Mouse (Mus musculus): ENCODE results near the gene Cep70. TPM values are rescaled to one million over a fixed set of nuclear protein-coding genes. Genes with fewer than 3 reads are reported as not detected.

The Cep70 gene
- total RNA-seq, 4 experiments from 2014 or later: 2.2 to 2.8 (median 2.5) TPM

GRCm38 (mm10) chr9:99319343-99319951, 76.3 kb downstream of the Cep70 start:
- DNase-seq (ENCODE audit: low spot score in 2 of 2): no peak

GRCm38 (mm10) chr9:99320006-99320405, 76.8 kb downstream of the Cep70 start:
- DNase-seq (ENCODE audit: low spot score in 2 of 2): no peak

GRCm38 (mm10) chr9:99325208-99325929, 82.2 kb downstream of the Cep70 start:
- DNase-seq (ENCODE audit: low spot score in 2 of 2): no peak

GRCm38 (mm10) chr9:99325961-99326360, 82.8 kb downstream of the Cep70 start:
- no peak for DNase-seq (ENCODE audit: low spot score in 2 of 2)

- DNase-seq (ENCODE audit: low spot score in 2 of 2): no peak
These were observed 83.7 kb downstream of the Cep70 start for GRCm38 (mm10) chr9:99326881-99327280.

- no peak for DNase-seq (ENCODE audit: low spot score in 2 of 2)
These were observed 93.4 kb downstream of the Cep70 start for GRCm38 (mm10) chr9:99336538-99336937.

- no peak for DNase-seq (ENCODE audit: low spot score in 2 of 2)
These were observed 95.1 kb downstream of the Cep70 start for GRCm38 (mm10) chr9:99338293-99338692.

GRCm38 (mm10) chr9:99339182-99339581, 96.0 kb downstream of the Cep70 start:
- DNase-seq (ENCODE audit: low spot score in 2 of 2): no peak

- DNase-seq (ENCODE audit: low spot score in 2 of 2): no peak
These were observed 97.0 kb downstream of the Cep70 start for GRCm38 (mm10) chr9:99340126-99340525.

- DNase-seq (ENCODE audit: low spot score in 2 of 2): no peak
These were observed 98.4 kb downstream of the Cep70 start for GRCm38 (mm10) chr9:99341600-99341999.

- no peak for DNase-seq (ENCODE audit: low spot score in 2 of 2)
These were observed 102.2 kb downstream of the Cep70 start for GRCm38 (mm10) chr9:99345351-99345792.

Other genes starting within 250 kb of the Cep70 start
- gene Gm1123, start 207.7 kb upstream of the Cep70 start, total RNA-seq (2022): not detected
- gene Pik3cb, start 102.7 kb upstream of the Cep70 start, total RNA-seq (2022): 1 to 10 TPM; 5.8 to 7.7 (median 6.6) TPM
- not detected for gene Faiml, start 6.1 kb upstream of the Cep70 start, total RNA-seq (2022)
- gene Esyt3, start 115.2 kb downstream of the Cep70 start, total RNA-seq (2022): not detected
- gene Mras, start 194.0 kb downstream of the Cep70 start, total RNA-seq (2022): 1 to 10 TPM; 3.5 to 7.7 (median 4.5) TPM
- not detected for gene Nme9, start 208.1 kb downstream of the Cep70 start, total RNA-seq (2022)